Mouse (Mus musculus): ENCODE measurements at regions not wholly inside any gene's neighbourhood (a gene's known extent, or its start where the extent isn't known, plus 50 kb on each side); places are given as distances from the start of the nearest gene placed in this dataset.
"Not testable (repeated sequence)": the region's sequence is repeated elsewhere in the genome, so short reads cannot be mapped to it uniquely, and the experiment has no call there.

GRCm38 (mm10) chr2:10658317-10658716 is 288.0 kb downstream of the Sfmbt2 start:
- DNase-seq (ENCODE audit: low spot score), result peak; percentile 42

GRCm38 (mm10) chr2:10667915-10668314 is 297.6 kb downstream of the Sfmbt2 start:
- DNase-seq (ENCODE audit: low spot score), result not testable (repeated sequence)

GRCm38 (mm10) chr2:10670423-10671298 is 300.4 kb downstream of the Sfmbt2 start:
- no peak for DNase-seq (ENCODE audit: low spot score)

GRCm38 (mm10) chr2:10671299-10671632 is 301.0 kb downstream of the Sfmbt2 start:
- DNase-seq (ENCODE audit: low spot score), result no peak

GRCm38 (mm10) chr2:10672196-10672595 is 301.9 kb downstream of the Sfmbt2 start:
- DNase-seq (ENCODE audit: low spot score), result no peak

GRCm38 (mm10) chr2:10674738-10675349 is 304.5 kb downstream of the Sfmbt2 start:
- DNase-seq (ENCODE audit: low spot score), result no peak

GRCm38 (mm10) chr2:10701459-10701858 is 331.1 kb downstream of the Sfmbt2 start:
- peak; percentile 46 for DNase-seq (ENCODE audit: low spot score)

GRCm38 (mm10) chr2:10718366-10718765 is 348.1 kb downstream of the Sfmbt2 start:
- no peak for DNase-seq (ENCODE audit: low spot score)

GRCm38 (mm10) chr2:10734337-10734736 is 364.0 kb downstream of the Sfmbt2 start:
- not testable (repeated sequence) for DNase-seq (ENCODE audit: low spot score)

GRCm38 (mm10) chr2:10736696-10737457 is 366.6 kb downstream of the Sfmbt2 start:
- DNase-seq (ENCODE audit: low spot score), result no peak

GRCm38 (mm10) chr2:10737458-10737775 is 367.1 kb downstream of the Sfmbt2 start:
- no peak for DNase-seq (ENCODE audit: low spot score)

- DNase-seq (ENCODE audit: low spot score), result no peak
These were observed 374.8 kb downstream of the Sfmbt2 start for GRCm38 (mm10) chr2:10745127-10745526.

GRCm38 (mm10) chr2:10755375-10755774 is 385.1 kb downstream of the Sfmbt2 start:
- DNase-seq (ENCODE audit: low spot score), result no peak

- DNase-seq (ENCODE audit: low spot score), result no peak
These were observed 387.0 kb downstream of the Sfmbt2 start for GRCm38 (mm10) chr2:10757202-10757840.

- DNase-seq (ENCODE audit: low spot score), result no peak
These were observed 387.6 kb downstream of the Sfmbt2 start for GRCm38 (mm10) chr2:10757886-10758285.

- no peak for DNase-seq (ENCODE audit: low spot score)
These were observed 391.9 kb downstream of the Sfmbt2 start for GRCm38 (mm10) chr2:10762236-10762635.

- no peak for DNase-seq (ENCODE audit: low spot score)
These were observed 388.8 kb upstream of the Prkcq start for GRCm38 (mm10) chr2:10783071-10783470.

GRCm38 (mm10) chr2:10783594-10783993 is 388.3 kb upstream of the Prkcq start:
- DNase-seq (ENCODE audit: low spot score), result no peak

GRCm38 (mm10) chr2:10784266-10784665 is 387.6 kb upstream of the Prkcq start:
- DNase-seq (ENCODE audit: low spot score), result no peak

- no peak for DNase-seq (ENCODE audit: low spot score)
These were observed 386.8 kb upstream of the Prkcq start for GRCm38 (mm10) chr2:10785156-10785555.

GRCm38 (mm10) chr2:10788509-10788908 is 383.4 kb upstream of the Prkcq start:
- DNase-seq (ENCODE audit: low spot score), result no peak

- DNase-seq (ENCODE audit: low spot score), result no peak
These were observed 380.7 kb upstream of the Prkcq start for GRCm38 (mm10) chr2:10791233-10791632.
